Mouse (Mus musculus) layer of hippocampus, postnatal 25 days (tissue): Measurements from ENCODE around the gene Gm13697. TPM values are rescaled to one million over a fixed set of nuclear protein-coding genes. Genes with fewer than 3 reads are reported as not detected.
A peak's percentile ranks its signal among the peaks of the same experiment; 100 is the strongest.
"Not testable (repeated sequence)": the region's sequence is repeated elsewhere in the genome, so short reads cannot be mapped to it uniquely, and the experiment has no call there.

ENCODE experiments used
- DNase-seq, 2 experiments: peaks; one replicate each; pipeline ENCODE4 v3.0.0; 2022; ENCODE audit warnings: mixed read lengths in 2 of 2, low spot score in 1 of 2; ENCODE audit errors: extremely low spot score in 1 of 2
- total RNA-seq, 2 experiments: library from RNA; stranded (reverse); gene quantifications; 2 replicates each; pipeline ENCODE4 v1.2.3; 2021

Gm13697 gene
- 1 to 10 TPM; 1.6 to 1.7 TPM for total RNA-seq

- not testable (repeated sequence) for DNase-seq
Measured at GRCm38 (mm10) chr2:83984443-83984842, at the start of gene Gm13697. Gene Gm13697 (plus strand): TSS chr2:83984743.

- peak; percentile 79 to 83 for DNase-seq
Measured at GRCm38 (mm10) chr2:83940931-83941361, 43.6 kb upstream of the Gm13697 start, which contains the start of gene Zswim2. Gene Zswim2 (minus strand): TSS chr2:83941228.

GRCm38 (mm10) chr2:83941378-83941777 is 43.2 kb upstream of the Gm13697 start:
- DNase-seq, result no peak

GRCm38 (mm10) chr2:83941792-83942191 is 42.8 kb upstream of the Gm13697 start:
- DNase-seq, result no peak

GRCm38 (mm10) chr2:83955393-83955792 is 29.1 kb upstream of the Gm13697 start, which contains the start of gene Gm13698:
Gene Gm13698 (plus strand): TSS chr2:83955693.
- not testable (repeated sequence) for DNase-seq

- DNase-seq, result not testable (repeated sequence)
Measured at GRCm38 (mm10) chr2:83961203-83961602, 23.3 kb upstream of the Gm13697 start, which contains the start of gene Gm13693. Gene Gm13693 (plus strand): TSS chr2:83961503.

GRCm38 (mm10) chr2:83967013-83967412 is 17.5 kb upstream of the Gm13697 start, which contains the start of gene Gm13695:
Gene Gm13695 (plus strand): TSS chr2:83967313.
- not testable (repeated sequence) for DNase-seq

GRCm38 (mm10) chr2:83972823-83973222 is 11.7 kb upstream of the Gm13697 start, which contains the start of gene Gm13696:
Gene Gm13696 (plus strand): TSS chr2:83973123.
- DNase-seq, result not testable (repeated sequence)

- not testable (repeated sequence) for DNase-seq
Measured at GRCm38 (mm10) chr2:83978633-83979032, 5.9 kb upstream of the Gm13697 start, which contains the start of gene Gm13694. Gene Gm13694 (plus strand): TSS chr2:83978933.

- DNase-seq, result not testable (repeated sequence)
Measured at GRCm38 (mm10) chr2:83990253-83990652, 5.7 kb downstream of the Gm13697 start, which contains the start of gene Gm13691. Gene Gm13691 (plus strand): TSS chr2:83990553.

GRCm38 (mm10) chr2:83993639-83994255 is 9.2 kb downstream of the Gm13697 start:
- DNase-seq, result not testable (repeated sequence)

GRCm38 (mm10) chr2:83994526-83994925 is 10.0 kb downstream of the Gm13697 start:
- not testable (repeated sequence) for DNase-seq

- peak; percentile 15 to 18 for DNase-seq
Measured at GRCm38 (mm10) chr2:84008913-84009312, 24.4 kb downstream of the Gm13697 start.

- DNase-seq, result no peak
Measured at GRCm38 (mm10) chr2:84009818-84010217, 25.3 kb downstream of the Gm13697 start.

GRCm38 (mm10) chr2:84014572-84014971 is 30.0 kb downstream of the Gm13697 start:
- no peak for DNase-seq

- DNase-seq, result not testable (repeated sequence)
Measured at GRCm38 (mm10) chr2:84016291-84016690, 31.7 kb downstream of the Gm13697 start.

- no peak for DNase-seq
Measured at GRCm38 (mm10) chr2:84018330-84018729, 33.8 kb downstream of the Gm13697 start.

- DNase-seq, result no peak
Measured at GRCm38 (mm10) chr2:84019519-84020305, 35.2 kb downstream of the Gm13697 start.

GRCm38 (mm10) chr2:84021930-84022329 is 37.4 kb downstream of the Gm13697 start:
- no peak for DNase-seq

GRCm38 (mm10) chr2:84022905-84023304 is 38.4 kb downstream of the Gm13697 start:
- DNase-seq, result no peak

- DNase-seq, result no peak
Measured at GRCm38 (mm10) chr2:84023319-84023718, 38.8 kb downstream of the Gm13697 start.
